Mouse (Mus musculus) midbrain, embryonic 10.5 days (tissue): Measurements from ENCODE around the gene Sez6l. TPM values are rescaled to one million over a fixed set of nuclear protein-coding genes. Genes with fewer than 3 reads are reported as not detected.

Source experiments
- DNase-seq: peaks from one replicate; pipeline ENCODE4 v3.0.0-alpha.2; 2017; ENCODE audit warnings: low spot score
- H3K27ac ChIP-seq: fragments of 300-500 bp; sonication (generic); replicated peaks from 2 replicates; pipeline ENCODE4 v1.5.1; 2016; ENCODE audit warnings: mild to moderate bottlenecking
- H3K27me3 ChIP-seq: fragments of 300-500 bp; sonication (generic); 2 replicates; pipeline ENCODE4 v1.6.1; 2016; ENCODE audit warnings: low read depth, mild to moderate bottlenecking; ENCODE audit not compliant: poor library complexity, severe bottlenecking
- H3K36me3 ChIP-seq: fragments of 300-500 bp; sonication (generic); 2 replicates; pipeline ENCODE4 v1.6.1; 2016; ENCODE audit warnings: mild to moderate bottlenecking, moderate library complexity
- H3K4me1 ChIP-seq: fragments of 300-500 bp; sonication (generic); 2 replicates; pipeline ENCODE4 v1.6.1; 2016
- H3K4me3 ChIP-seq: fragments of 300-500 bp; sonication (generic); 2 replicates; pipeline ENCODE4 v1.5.1; 2016; ENCODE audit warnings: mild to moderate bottlenecking, moderate library complexity
- H3K9me3 ChIP-seq: fragments of 300-500 bp; sonication (generic); replicated peaks from 2 replicates; pipeline ENCODE4 v1.6.1; 2016; ENCODE audit warnings: mild to moderate bottlenecking
- WGBS: fragments of 180-500 bp; shearing (Covaris S2); methylation state at CpG from one replicate; pipeline ENCODE4 v1.1.7; 2016; 5-methylcytosine and 5-hydroxymethylcytosine counted together
- polyA plus RNA-seq: library from polyadenylated mRNA; unstranded; fragments of >200 nt; fragmentation: Nextera tagmentation; extraction: Ambion mirVana; gene quantifications from 2 replicates; pipeline ENCODE4 v1.2.1, GENCODE M21; 2016

Gene Sez6l
- polyA plus RNA-seq, 1 experiment from 2014 or later = 1.7 TPM

DNA sequence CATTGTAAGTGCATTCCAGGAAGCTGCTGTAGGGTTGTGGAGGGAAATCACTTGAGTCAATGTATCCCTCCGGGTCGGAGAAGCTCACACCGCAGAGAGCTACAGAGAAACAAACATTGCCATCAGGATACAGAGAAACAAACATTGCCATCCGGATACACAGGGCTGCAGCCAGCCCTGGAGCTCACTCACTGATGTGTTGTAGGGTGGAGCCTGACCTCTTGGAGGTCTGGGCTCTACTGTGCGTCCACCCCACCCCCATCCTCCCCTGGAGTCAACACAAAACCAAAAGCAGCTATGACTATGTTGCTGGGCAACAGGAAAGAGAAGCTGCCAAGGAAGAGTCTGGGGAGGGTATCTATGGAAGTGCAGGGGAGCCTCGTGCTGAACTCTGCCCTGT, 103.5 kb downstream of the Sez6l start:
- DNase-seq = no peak
- H3K27ac ChIP-seq = 0 out of 2 replicates have a peak overlapping the region, but pooled peaks have one; percentile 30

DNA sequence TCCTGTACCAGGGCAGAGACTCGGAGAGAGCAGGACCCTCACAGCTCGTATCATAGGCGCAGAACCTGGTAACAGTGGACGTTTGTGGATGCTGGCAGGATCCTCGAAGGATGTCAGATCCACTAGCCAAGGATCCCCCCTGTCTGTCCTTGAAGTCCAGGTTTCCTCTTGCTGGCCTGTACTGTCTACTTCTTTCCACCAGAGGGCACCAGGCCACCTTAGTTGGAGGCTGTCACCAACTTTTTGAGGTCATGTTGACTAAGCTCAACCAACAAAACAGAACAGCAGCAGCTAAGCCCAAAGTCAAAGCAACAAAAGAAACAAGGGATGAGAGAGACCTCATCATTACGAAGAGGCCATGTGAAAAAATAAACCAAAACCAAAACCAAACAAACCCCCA, 106.8 kb downstream of the Sez6l start:
- Histone ChIP-seq H3K27me3 (peaks cover 5% of the 10 kb centered on the region), H3K4me3 (no peak overlapping the region), H3K9me3 (peaks cover 4% of the 10 kb centered on the region; the same call in 1 of the 2 replicates), H3K27ac (no peak overlapping the region), H3K36me3 (no peaks in the 10 kb centered on the region), H3K4me1 (peaks cover 31% of the 10 kb centered on the region)
- DNase-seq = peak; percentile 44
- WGBS = 71% methylated on average over 6 of the region's 6 CpGs

More for the DNA sequence above, 103.5 kb downstream of the Sez6l start:
- Histone ChIP-seq H3K4me3 (no peak overlapping the region), H3K36me3 (no peaks in the 10 kb centered on the region), H3K27me3 (peaks cover 34% of the 10 kb centered on the region), H3K9me3 (peaks cover 4% of the 10 kb centered on the region; the same call in 1 of the 2 replicates), H3K4me1 (peaks cover 56% of the 10 kb centered on the region)
- 51% methylated on average over 6 of the region's 6 CpGs for WGBS

DNA sequence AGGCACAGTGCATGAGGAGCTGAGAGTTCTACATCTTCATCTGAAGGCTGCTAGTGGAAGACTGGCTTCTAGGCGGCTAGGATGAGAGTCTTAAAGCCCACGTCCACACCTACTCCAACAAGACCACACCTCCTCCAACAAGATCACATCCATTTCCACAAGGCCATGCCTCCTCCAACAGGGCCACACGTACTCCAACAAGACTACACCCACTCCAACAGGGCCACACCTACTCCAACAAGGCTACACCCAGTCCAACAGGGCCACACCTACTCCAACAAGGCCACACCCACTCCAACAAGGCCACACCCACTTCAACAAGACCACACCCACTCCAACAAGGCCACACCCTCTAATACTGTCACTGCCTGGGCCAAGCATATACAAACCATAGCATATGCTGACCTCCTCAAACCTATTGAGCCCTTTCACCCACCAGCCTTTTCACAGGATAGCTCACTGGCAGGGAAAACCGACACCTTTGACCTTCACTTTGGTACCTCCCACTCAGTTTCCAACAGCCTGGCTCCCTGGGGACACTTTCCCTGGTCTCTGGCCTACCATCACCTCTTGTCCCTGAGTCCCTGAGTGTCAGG, 107.9 kb downstream of the Sez6l start:
- no peak for DNase-seq
- Histone ChIP-seq H3K27ac (no peak overlapping the region), H3K27me3 (no peaks in the 10 kb centered on the region; the same call in none of the 2 replicates), H3K4me3 (no peak overlapping the region), H3K9me3 (peaks cover 4% of the 10 kb centered on the region; the same call in 1 of the 2 replicates), H3K36me3 (no peaks in the 10 kb centered on the region), H3K4me1 (peaks cover 24% of the 10 kb centered on the region)
- WGBS = 79% methylated on average over 4 of the region's 4 CpGs

- WGBS = 82% methylated on average over 6 of the region's 6 CpGs
- Histone ChIP-seq H3K4me1 (peaks cover 8% of the 10 kb centered on the region), H3K27ac (no peak overlapping the region; the same call in 1 of the 2 replicates), H3K27me3 (peaks cover 2% of the 10 kb centered on the region; the same call in 1 of the 2 replicates), H3K4me3 (no peak overlapping the region), H3K9me3 (peaks cover 4% of the 10 kb centered on the region; the same call in 1 of the 2 replicates), H3K36me3 (no peaks in the 10 kb centered on the region)
- DNase-seq = no peak
These were observed 110.7 kb downstream of the Sez6l start for GRCm38 (mm10) chr5:112466331-112466730.

DNA sequence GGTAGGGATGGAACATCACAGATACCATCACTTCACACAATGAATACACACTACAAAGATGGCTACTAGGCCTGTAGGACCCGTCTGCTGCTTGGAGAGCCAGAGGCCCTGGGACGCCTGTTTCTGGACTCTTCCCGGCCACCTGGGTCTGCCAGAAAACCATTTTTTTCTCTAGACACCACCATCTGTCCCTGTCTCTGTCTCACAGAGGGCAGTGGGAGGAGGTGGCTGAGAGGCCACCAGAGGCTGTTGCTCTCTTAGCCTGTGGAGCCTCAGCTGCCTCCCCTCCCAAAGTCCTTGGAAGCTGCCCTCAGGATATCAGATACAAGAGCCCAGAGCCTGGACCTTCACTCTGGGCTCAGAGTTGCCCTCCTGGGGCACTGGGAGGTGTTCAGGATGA, 117.1 kb downstream of the Sez6l start:
- peaks cover 27% of the 10 kb centered on the region for H3K4me1 ChIP-seq
- no peaks in the 10 kb centered on the region for H3K9me3 ChIP-seq
- H3K27ac ChIP-seq = peak overlapping the region; percentile 43; the same call in 1 of the 2 replicates
- WGBS = 76% methylated on average over 3 of the region's 3 CpGs
- peaks cover 29% of the 10 kb centered on the region; the same call in 1 of the 2 replicates for H3K27me3 ChIP-seq
- H3K36me3 ChIP-seq = no peaks in the 10 kb centered on the region
- DNase-seq = no peak
- H3K4me3 ChIP-seq = no peak overlapping the region

- Histone ChIP-seq H3K4me3 (no peak overlapping the region), H3K4me1 (peaks cover 22% of the 10 kb centered on the region), H3K9me3 (no peaks in the 10 kb centered on the region), H3K36me3 (no peaks in the 10 kb centered on the region), H3K27me3 (peaks cover 31% of the 10 kb centered on the region), H3K27ac (no peak overlapping the region)
- 68% methylated on average over 12 of the region's 12 CpGs for WGBS
- no peak for DNase-seq
These were observed 121.9 kb downstream of the Sez6l start for GRCm38 (mm10) chr5:112454966-112455555.

- H3K4me3 ChIP-seq = no peak overlapping the region
- H3K27ac ChIP-seq = no peak overlapping the region
- 82% methylated on average over 9 of the region's 9 CpGs for WGBS
- peaks cover 9% of the 10 kb centered on the region for H3K4me1 ChIP-seq
- no peaks in the 10 kb centered on the region for H3K9me3 ChIP-seq
- DNase-seq = no peak
- peaks cover 40% of the 10 kb centered on the region for H3K27me3 ChIP-seq
- H3K36me3 ChIP-seq = no peaks in the 10 kb centered on the region
These were observed 123.9 kb downstream of the Sez6l start for GRCm38 (mm10) chr5:112453088-112453487.

GRCm38 (mm10) chr5:112448747-112449440, 128.1 kb downstream of the Sez6l start, which contains the start of gene Gm6588:
Gene Gm6588, plus strand, starts transcription at chr5:112449426.
- H3K4me1 ChIP-seq = peaks cover 9% of the 10 kb centered on the region
- peaks cover 32% of the 10 kb centered on the region for H3K27me3 ChIP-seq
- H3K36me3 ChIP-seq = no peaks in the 10 kb centered on the region
- 72% methylated on average over 18 of the region's 18 CpGs for WGBS
- no peaks in the 10 kb centered on the region for H3K9me3 ChIP-seq
- H3K4me3 ChIP-seq = no peak within 1 kb of the TSS
- no peak within 1 kb of the TSS for H3K27ac ChIP-seq
- no peak for DNase-seq

DNA sequence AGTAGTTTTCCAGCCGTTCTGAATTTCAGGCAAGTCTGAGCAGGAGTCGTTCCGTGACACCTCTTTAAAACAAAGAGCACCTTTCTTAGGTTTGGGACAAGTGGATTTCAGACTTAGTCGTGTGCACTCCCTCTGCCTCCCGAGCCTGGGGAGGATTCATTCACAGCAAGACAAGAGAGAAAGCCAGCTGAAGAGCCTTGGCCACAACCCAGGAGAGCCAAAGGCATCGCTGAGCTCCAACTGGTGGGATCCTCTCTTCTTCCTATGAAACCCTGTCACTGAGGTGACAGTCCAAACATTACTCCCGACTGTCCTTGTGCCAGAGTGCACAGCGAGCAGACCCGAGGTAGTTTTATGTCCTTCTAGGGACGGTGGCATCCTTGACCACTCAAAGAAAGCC, 138.4 kb downstream of the Sez6l start:
- WGBS = 69% methylated on average over 10 of the region's 10 CpGs
- Histone ChIP-seq H3K27ac (peak overlapping the region; percentile 13), H3K4me1 (peaks cover 14% of the 10 kb centered on the region), H3K9me3 (no peaks in the 10 kb centered on the region), H3K27me3 (peaks cover 25% of the 10 kb centered on the region; the same call in 1 of the 2 replicates), H3K4me3 (no peak overlapping the region), H3K36me3 (no peaks in the 10 kb centered on the region)
- DNase-seq = no peak

DNA sequence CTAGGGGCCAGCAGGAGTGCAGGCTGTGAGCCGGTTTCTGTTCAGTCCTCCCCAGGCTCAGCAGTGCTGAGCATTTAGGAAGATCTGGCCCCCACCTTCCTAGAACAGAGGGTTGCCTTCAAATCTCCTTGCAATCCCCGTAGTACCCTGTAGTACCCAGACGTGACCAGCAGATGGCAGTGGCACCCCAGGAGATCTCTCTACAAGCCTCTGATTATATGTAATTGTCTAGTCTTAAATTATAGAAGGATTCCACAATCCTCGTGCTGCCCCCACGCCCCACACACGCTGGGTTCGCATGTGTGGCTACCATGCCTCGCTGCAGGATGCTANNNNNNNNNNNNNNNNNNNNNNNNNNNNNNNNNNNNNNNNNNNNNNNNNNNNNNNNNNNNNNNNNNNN, 144.0 kb downstream of the Sez6l start:
- Histone ChIP-seq H3K4me3 (no peak overlapping the region), H3K27ac (peak overlapping the region; percentile 74; the same call in 1 of the 2 replicates), H3K4me1 (peaks cover 54% of the 10 kb centered on the region), H3K36me3 (no peaks in the 10 kb centered on the region), H3K27me3 (peaks cover 66% of the 10 kb centered on the region), H3K9me3 (no peaks in the 10 kb centered on the region)
- peak; percentile 84 for DNase-seq
- 2% methylated on average over 8 of the region's 8 CpGs for WGBS

DNA sequence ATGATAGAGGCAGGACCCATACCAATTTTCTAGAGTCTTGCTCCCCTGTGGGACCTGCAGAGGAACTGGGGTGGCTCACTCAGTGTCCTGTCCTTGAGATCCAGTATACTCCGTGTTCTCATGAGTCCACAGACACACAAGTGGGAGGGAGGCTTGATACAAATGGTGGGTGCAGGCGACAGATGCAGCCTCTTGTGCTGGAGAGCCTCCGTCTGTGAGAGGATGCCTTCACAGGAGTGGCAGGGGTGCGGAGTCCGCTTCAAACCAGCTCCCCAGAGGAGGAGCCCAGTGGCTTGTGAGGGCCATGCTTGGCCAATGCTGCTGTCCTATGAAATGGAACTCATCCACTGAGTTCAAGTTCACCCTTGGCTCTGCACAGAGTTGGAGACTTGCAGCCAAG, 145.0 kb downstream of the Sez6l start:
- Histone ChIP-seq H3K36me3 (no peaks in the 10 kb centered on the region), H3K4me3 (no peak overlapping the region), H3K9me3 (no peaks in the 10 kb centered on the region), H3K27ac (peak overlapping the region; percentile 46; the same call in 1 of the 2 replicates), H3K27me3 (peaks cover 72% of the 10 kb centered on the region), H3K4me1 (peaks cover 54% of the 10 kb centered on the region)
- no peak for DNase-seq
- 45% methylated on average over 5 of the region's 5 CpGs for WGBS

- Histone ChIP-seq H3K4me3 (peak overlapping the region; percentile 26; the same call in 1 of the 2 replicates), H3K4me1 (peaks cover 53% of the 10 kb centered on the region), H3K27ac (peak overlapping the region; percentile 46; the same call in 1 of the 2 replicates), H3K36me3 (no peaks in the 10 kb centered on the region), H3K9me3 (no peaks in the 10 kb centered on the region), H3K27me3 (peaks cover 77% of the 10 kb centered on the region)
- DNase-seq = peak; percentile 76
- WGBS = 22% methylated on average over 14 of the region's 14 CpGs
These were observed 145.7 kb downstream of the Sez6l start for GRCm38 (mm10) chr5:112431120-112431775.
